In the genomic region with DNA sequence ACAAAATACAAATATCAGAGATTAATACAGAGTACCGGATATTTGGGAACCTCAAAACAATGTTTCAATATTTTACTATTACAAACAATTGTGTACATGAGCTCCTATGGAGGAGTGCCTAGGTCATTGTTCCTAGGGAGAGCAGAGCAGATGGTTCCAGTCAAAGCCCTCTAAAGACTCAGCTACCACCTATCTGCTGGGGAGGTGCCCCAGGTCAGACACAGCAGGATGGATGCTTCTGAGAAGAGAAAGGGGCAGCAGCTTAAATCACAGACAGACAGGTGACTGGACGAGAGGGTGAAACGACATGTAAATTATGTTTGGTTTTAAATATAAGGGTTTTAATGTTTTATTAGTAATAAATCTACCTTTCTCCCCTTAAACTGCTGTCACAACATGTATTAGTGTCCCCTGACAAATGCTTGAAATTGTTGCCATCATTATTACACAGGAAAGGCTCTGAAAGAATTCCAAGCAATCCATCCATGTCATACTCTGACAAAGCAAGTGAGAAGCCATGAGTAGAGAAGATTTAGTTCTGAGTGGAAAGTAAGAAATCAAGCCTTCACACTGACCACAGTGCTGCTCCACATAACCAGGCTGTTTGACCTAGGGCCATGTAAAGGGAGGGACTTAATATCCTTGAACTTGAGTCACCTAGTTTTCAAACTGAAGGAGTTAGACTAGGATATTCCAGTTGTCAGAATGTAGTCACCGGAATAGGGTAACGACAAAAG, we compare ENCODE assay signal across 23 mouse cellular contexts.
"Had no signal": no experiment of that assay in that cellular context is flagged by ENCODE, and none has a peak within 500 bp of the region (broad histone marks: within the 10 kb centered on the region; RNA-seq: fewer than 3 reads in every experiment).

No protein-coding gene starts in this region.

- H3K36me3 ChIP-seq: limb, embryonic 12.5 days; limb, embryonic 15.5 days; neural tube, embryonic 12.5 days had no signal

- H3K4me3 ChIP-seq: limb, embryonic 12.5 days; limb, embryonic 15.5 days; neural tube, embryonic 12.5 days had no signal

- H3K9me3 ChIP-seq: limb, embryonic 12.5 days; limb, embryonic 15.5 days; neural tube, embryonic 12.5 days had no signal

- H3K27ac ChIP-seq: hindbrain, postnatal 0 days; limb, embryonic 12.5 days; limb, embryonic 15.5 days; liver, embryonic 14.5 days; macrophage; neural tube, embryonic 12.5 days; stomach, postnatal 0 days had no signal

- ATAC-seq: hindbrain, postnatal 0 days; inflammation-experienced regulatory T-cells, adult 6 months; intestine, embryonic 16.5 days; liver, postnatal 0 days; lung, postnatal 0 days had no signal

- H3K9ac ChIP-seq: limb, embryonic 12.5 days; limb, embryonic 15.5 days; liver, embryonic 14.5 days; liver, postnatal 0 days; lung, embryonic 14.5 days; neural tube, embryonic 12.5 days had no signal

- H3K27me3 ChIP-seq: limb, embryonic 15.5 days; neural tube, embryonic 12.5 days had no signal

- H3K4me2 ChIP-seq: limb, embryonic 12.5 days; limb, embryonic 15.5 days; liver, embryonic 11.5 days; lung, embryonic 14.5 days; midbrain, embryonic 11.5 days; neural tube, embryonic 12.5 days had no signal

- H3K4me1 ChIP-seq: limb, embryonic 12.5 days; limb, embryonic 15.5 days; neural tube, embryonic 12.5 days had no signal

- DNase-seq: kidney, adult 18-20 months; kidney, postnatal 10 days; left cerebral cortex, postnatal 4 days; liver, postnatal 0 days; lung, embryonic 14.5 days; midbrain, embryonic 14.5 days; right cerebral cortex, postnatal 25 days; spleen, adult 18-20 months; thymus, adult 2 months; thymus, postnatal 14 days; thymus, postnatal 4 days had no signal
